Mouse (Mus musculus) embryonic facial prominence, embryonic 10.5 days (tissue): ENCODE data around the gene Fxyd4. TPM values are rescaled to one million over a fixed set of nuclear protein-coding genes. Genes with fewer than 3 reads are reported as not detected.

Experiments
- DNase-seq: peaks from one replicate; pipeline ENCODE4 v3.0.0-alpha.2; 2017; ENCODE audit warnings: low spot score
- H3K27ac ChIP-seq: fragments of 300-500 bp; sonication (generic); replicated peaks from 2 replicates; pipeline ENCODE4 v1.5.1; 2016; ENCODE audit warnings: mild to moderate bottlenecking
- H3K27me3 ChIP-seq: fragments of 300-500 bp; sonication (generic); replicated peaks from 2 replicates; pipeline ENCODE4 v1.6.1; 2016; ENCODE audit warnings: low read depth, mild to moderate bottlenecking; ENCODE audit not compliant: poor library complexity, severe bottlenecking
- H3K36me3 ChIP-seq: fragments of 300-500 bp; sonication (generic); replicated peaks from 2 replicates; pipeline ENCODE4 v1.6.1; 2016; ENCODE audit warnings: mild to moderate bottlenecking, moderate library complexity
- H3K4me1 ChIP-seq: fragments of 300-500 bp; sonication (generic); 2 replicates; pipeline ENCODE4 v1.6.1; 2016
- H3K4me3 ChIP-seq: fragments of 300-500 bp; sonication (generic); 2 replicates; pipeline ENCODE4 v1.5.1; 2016; ENCODE audit warnings: mild to moderate bottlenecking, moderate library complexity
- H3K9me3 ChIP-seq: fragments of 300-500 bp; sonication (generic); 2 replicates; pipeline ENCODE4 v1.6.1; 2016; ENCODE audit warnings: mild to moderate bottlenecking
- WGBS: fragments of 180-500 bp; shearing (Covaris S2); methylation state at CpG from one replicate; pipeline ENCODE4 v1.1.7; 2016; 5-methylcytosine and 5-hydroxymethylcytosine counted together
- polyA plus RNA-seq: library from polyadenylated mRNA; unstranded; fragments of >200 nt; fragmentation: Nextera tagmentation; extraction: Ambion mirVana; gene quantifications from 2 replicates; pipeline ENCODE4 v1.2.1, GENCODE M21; 2016

The Fxyd4 gene
- polyA plus RNA-seq = 2.5 and 3.8 TPM in 2 replicates

- Histone ChIP-seq H3K27ac (no peak within 1 kb of the TSS), H3K9me3 (no peaks in the 10 kb centered on the region), H3K36me3 (no peaks in the 10 kb centered on the region), H3K27me3 (no peaks in the 10 kb centered on the region), H3K4me3 (no peak within 1 kb of the TSS), H3K4me1 (no peaks in the 10 kb centered on the region)
- DNase-seq = no peak
- WGBS = 76% methylated on average over 10 of the region's 10 CpGs
Measured at GRCm38 (mm10) chr6:117937222-117937932, at the start of gene Fxyd4. TSS of gene Fxyd4 (minus strand) at chr6:117937692.

DNA sequence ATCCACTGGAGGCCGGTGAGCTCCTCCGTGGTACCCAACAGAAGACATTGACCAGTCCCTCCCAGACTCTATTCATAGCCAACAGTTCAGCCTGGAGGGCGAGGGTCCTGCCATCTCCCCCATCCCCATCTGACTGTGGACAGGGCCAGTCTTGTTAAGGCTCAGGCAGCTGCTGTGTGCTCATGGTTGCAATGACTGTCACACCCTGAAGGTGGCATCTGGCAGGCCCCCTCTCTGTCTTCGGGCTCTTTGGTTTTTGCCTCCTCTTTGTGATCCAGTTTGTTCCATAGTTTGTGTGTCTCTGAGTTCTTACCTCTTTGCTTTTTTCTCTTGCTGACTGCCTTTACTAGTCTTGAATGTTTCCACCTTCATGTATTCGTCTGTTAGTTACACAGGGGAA is 49.7 kb upstream of the Fxyd4 start:
- H3K4me3 ChIP-seq = no peak overlapping the region
- H3K27me3 ChIP-seq = no peaks in the 10 kb centered on the region
- DNase-seq = no peak
- H3K36me3 ChIP-seq = no peaks in the 10 kb centered on the region
- no peaks in the 10 kb centered on the region for H3K9me3 ChIP-seq
- H3K4me1 ChIP-seq = no peaks in the 10 kb centered on the region; the same call in 1 of the 2 replicates
- no peak overlapping the region for H3K27ac ChIP-seq
- WGBS = 60% methylated on average over 5 of the region's 5 CpGs

- H3K36me3 ChIP-seq = no peaks in the 10 kb centered on the region
- H3K27ac ChIP-seq = no peak overlapping the region
- H3K4me1 ChIP-seq = 0 out of 2 replicates have a peak, but pooled peaks cover 5% of the 10 kb centered on the region
- WGBS = 50% methylated on average over 9 of the region's 9 CpGs
- no peaks in the 10 kb centered on the region for H3K27me3 ChIP-seq
- H3K9me3 ChIP-seq = no peaks in the 10 kb centered on the region
- no peak overlapping the region for H3K4me3 ChIP-seq
- no peak for DNase-seq
Measured at GRCm38 (mm10) chr6:117966729-117967128, 29.2 kb upstream of the Fxyd4 start.

DNA sequence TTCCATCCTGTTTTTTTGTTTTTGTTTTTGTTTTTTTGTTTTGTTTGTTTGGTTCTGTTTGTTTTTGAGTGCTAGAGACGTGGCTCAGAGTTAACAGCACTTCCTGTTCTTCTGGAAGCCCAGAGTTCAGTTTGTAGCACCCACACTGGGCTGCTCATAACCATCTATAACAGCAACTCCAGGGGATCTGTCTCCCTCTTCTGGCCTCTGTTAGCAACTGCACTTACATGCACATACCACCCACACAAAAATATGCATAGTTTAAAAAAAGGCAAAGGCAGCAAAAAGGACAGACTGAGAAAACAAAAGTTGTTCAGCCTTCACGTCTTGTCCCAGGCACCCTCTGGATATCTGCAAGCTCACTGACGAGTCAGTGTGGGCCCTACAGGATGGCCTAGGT is 25.7 kb upstream of the Fxyd4 start:
- Histone ChIP-seq H3K9me3 (no peaks in the 10 kb centered on the region), H3K4me3 (no peak overlapping the region), H3K36me3 (no peaks in the 10 kb centered on the region), H3K4me1 (0 out of 2 replicates have a peak, but pooled peaks cover 5% of the 10 kb centered on the region), H3K27ac (no peak overlapping the region), H3K27me3 (no peaks in the 10 kb centered on the region)
- DNase-seq = no peak
- WGBS = 83% methylated on average over 3 of the region's 3 CpGs

DNA sequence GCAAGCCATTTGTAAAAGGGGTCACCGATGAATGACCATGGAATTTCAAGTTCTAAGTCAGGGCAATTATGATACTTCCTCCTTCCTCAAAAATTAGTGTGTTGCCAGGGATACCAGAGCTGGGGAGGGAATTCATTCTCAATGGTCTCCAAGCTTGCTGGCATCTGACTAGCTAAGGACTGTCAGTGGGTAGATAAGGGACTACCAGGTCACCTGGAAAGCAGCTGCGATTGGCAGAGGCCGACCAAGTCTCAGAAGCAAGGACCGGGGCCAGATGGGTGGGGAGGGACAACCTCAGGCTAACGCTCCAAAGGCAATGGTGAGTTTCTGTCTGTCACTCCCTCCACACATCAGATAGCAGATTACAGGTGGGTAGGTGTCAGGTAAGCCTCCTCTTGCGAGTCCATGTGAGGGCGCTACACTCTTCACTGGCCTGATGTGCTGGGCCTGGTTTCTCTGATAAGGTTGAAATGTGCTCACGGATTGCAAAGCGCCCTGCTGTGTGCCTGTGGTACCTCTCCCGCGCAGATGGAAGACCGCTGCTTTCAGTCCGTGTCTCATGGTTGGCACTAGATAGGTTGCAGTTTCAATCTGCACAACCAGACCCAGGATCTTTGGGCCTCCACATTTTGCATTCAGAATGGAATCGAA is 19.5 kb upstream of the Fxyd4 start:
- Histone ChIP-seq H3K4me1 (peaks cover 13% of the 10 kb centered on the region), H3K36me3 (no peaks in the 10 kb centered on the region), H3K4me3 (no peak overlapping the region), H3K9me3 (no peaks in the 10 kb centered on the region), H3K27me3 (no peaks in the 10 kb centered on the region), H3K27ac (no peak overlapping the region)
- WGBS = 17% methylated on average over 14 of the region's 14 CpGs
- no peak for DNase-seq

DNA sequence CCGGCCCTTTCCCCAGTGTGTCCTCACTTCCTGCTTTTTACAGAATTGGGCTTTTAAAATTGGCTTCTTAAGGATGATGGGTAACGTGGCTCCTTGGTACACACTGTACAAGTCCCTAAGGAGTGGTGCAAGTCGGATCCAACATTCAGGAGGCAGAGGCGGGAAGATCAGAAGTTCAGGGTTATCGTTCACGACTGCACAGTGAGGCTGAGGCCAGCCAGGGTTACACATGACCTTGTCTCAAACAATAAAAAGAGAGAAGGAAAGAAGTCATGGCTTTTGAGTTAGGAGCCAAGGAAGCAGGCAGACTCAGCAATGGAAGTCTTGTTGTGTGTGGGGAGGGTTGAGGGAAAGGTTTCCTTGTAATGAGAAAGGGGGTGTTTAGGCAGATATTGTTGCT is 18.7 kb upstream of the Fxyd4 start:
- H3K9me3 ChIP-seq = no peaks in the 10 kb centered on the region
- no peak overlapping the region for H3K4me3 ChIP-seq
- peaks cover 13% of the 10 kb centered on the region for H3K4me1 ChIP-seq
- H3K36me3 ChIP-seq = no peaks in the 10 kb centered on the region
- no peak for DNase-seq
- H3K27ac ChIP-seq = no peak overlapping the region
- 75% methylated on average over 6 of the region's 6 CpGs for WGBS
- no peaks in the 10 kb centered on the region for H3K27me3 ChIP-seq

GRCm38 (mm10) chr6:117952330-117952729 is 14.8 kb upstream of the Fxyd4 start:
- 87% methylated on average over 4 of the region's 4 CpGs for WGBS
- no peak for DNase-seq
- Histone ChIP-seq H3K36me3 (no peaks in the 10 kb centered on the region), H3K27me3 (no peaks in the 10 kb centered on the region), H3K4me3 (no peak overlapping the region), H3K9me3 (no peaks in the 10 kb centered on the region), H3K4me1 (peaks cover 13% of the 10 kb centered on the region), H3K27ac (no peak overlapping the region)

- Histone ChIP-seq H3K4me3 (no peak overlapping the region), H3K9me3 (no peaks in the 10 kb centered on the region), H3K36me3 (no peaks in the 10 kb centered on the region), H3K27ac (no peak overlapping the region), H3K4me1 (no peaks in the 10 kb centered on the region), H3K27me3 (no peaks in the 10 kb centered on the region)
- DNase-seq = no peak
- WGBS = 87% methylated on average over 2 of the region's 2 CpGs
Measured at GRCm38 (mm10) chr6:117943899-117944298, 6.4 kb upstream of the Fxyd4 start.

GRCm38 (mm10) chr6:117942769-117943168 is 5.3 kb upstream of the Fxyd4 start:
- 80% methylated on average over 10 of the region's 10 CpGs for WGBS
- Histone ChIP-seq H3K36me3 (no peaks in the 10 kb centered on the region), H3K9me3 (no peaks in the 10 kb centered on the region), H3K4me1 (no peaks in the 10 kb centered on the region), H3K27ac (no peak overlapping the region), H3K27me3 (no peaks in the 10 kb centered on the region), H3K4me3 (no peak overlapping the region)
- no peak for DNase-seq

- no peak for DNase-seq
- WGBS = 91% methylated on average over 10 of the region's 10 CpGs
- Histone ChIP-seq H3K9me3 (no peaks in the 10 kb centered on the region), H3K27me3 (no peaks in the 10 kb centered on the region), H3K4me1 (no peaks in the 10 kb centered on the region), H3K27ac (no peak overlapping the region), H3K36me3 (no peaks in the 10 kb centered on the region), H3K4me3 (no peak overlapping the region)
Measured at GRCm38 (mm10) chr6:117938951-117939350, 1.5 kb upstream of the Fxyd4 start.

DNA sequence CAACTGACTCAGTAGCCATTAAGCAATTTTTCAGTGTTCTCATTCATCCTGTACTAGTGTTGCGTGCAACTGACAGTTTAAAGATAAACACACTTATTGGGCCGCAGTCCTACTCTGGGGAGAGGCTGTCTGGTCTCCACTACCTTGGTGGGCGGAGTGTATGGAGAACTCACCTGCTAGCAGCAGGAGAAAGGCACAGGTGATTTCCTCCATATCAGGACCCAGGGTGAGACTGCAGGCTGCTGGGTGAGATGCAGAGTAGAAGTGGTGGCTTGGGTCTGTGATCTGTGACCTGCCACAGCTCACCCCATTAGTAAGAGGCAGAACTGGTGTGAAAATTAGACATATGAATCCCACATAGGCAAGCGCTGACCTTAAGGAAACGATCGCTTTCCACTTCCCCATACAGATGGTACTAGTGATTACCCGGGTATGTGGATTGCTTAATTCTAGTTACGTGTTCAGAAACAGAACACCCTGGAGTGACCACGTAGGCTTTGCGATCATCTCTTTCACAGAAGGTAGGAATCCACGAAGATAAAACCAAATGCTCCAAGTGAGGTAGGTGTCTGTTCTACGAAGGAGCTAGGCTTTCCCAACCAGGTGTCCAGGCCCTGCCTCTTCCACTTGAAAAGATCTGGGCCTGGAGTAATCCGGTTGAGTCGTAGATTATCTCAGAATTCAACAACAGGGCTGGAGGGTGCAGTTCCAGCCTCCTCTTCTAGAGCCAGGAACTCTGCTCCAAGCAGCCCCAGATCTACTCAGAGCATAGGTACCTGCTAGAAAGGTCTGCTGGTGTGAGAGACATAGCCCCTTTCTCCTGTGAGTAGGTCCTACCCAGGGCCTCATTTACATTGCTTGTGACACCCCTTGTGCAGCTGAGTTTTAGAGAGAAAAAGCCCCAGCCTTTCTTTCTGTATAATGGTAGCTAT is 1.5 kb downstream of the Fxyd4 start:
- Histone ChIP-seq H3K4me1 (no peaks in the 10 kb centered on the region), H3K27me3 (no peaks in the 10 kb centered on the region), H3K27ac (no peak overlapping the region), H3K4me3 (no peak overlapping the region), H3K9me3 (no peaks in the 10 kb centered on the region), H3K36me3 (no peaks in the 10 kb centered on the region)
- no peak for DNase-seq
- 92% methylated on average over 14 of the region's 14 CpGs for WGBS

- no peaks in the 10 kb centered on the region for H3K27me3 ChIP-seq
- no peaks in the 10 kb centered on the region for H3K9me3 ChIP-seq
- H3K36me3 ChIP-seq = peaks cover 11% of the 10 kb centered on the region
- WGBS = 90% methylated on average over 6 of the region's 6 CpGs
- H3K4me1 ChIP-seq = no peaks in the 10 kb centered on the region
- no peak overlapping the region for H3K4me3 ChIP-seq
- DNase-seq = no peak
- no peak overlapping the region for H3K27ac ChIP-seq
Measured at GRCm38 (mm10) chr6:117934301-117934700, 3.2 kb downstream of the Fxyd4 start.
